In the genomic region with DNA sequence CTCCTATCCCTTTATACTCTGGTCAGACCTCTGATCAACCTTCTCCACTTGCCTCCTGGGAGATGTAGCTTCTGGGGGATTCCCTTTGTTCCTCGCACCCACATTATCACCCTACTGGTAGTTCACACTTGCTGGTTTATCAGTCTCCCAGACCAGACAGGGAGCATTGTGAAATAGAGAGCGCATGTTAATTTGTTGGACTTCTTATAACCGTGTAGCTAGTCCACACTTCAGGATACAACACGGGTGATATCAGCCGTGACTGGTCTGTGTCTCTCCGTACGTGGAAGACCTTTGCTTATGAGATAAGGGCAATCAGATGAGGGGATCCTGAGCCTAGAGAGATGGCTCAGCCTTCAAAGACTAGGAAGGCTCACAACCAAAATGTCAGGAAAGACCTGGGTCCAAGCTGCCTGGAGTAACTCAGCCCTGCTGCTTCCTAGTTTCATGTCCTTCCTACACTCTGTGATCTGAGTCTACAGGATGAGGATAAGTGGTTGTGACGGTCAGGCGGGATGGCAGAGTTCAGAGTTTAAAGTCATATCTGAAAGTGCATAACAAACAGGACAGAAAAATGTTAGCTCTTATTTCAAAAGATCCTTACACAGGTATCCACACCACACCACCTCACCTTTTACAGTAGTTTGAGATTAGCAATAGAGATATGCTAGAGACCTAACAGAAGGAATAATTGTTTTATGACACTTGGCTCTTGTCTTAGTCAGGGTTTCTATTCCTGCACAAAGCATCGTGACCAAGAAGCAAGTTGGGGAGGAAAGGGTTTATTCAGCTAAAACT, we compare ENCODE assay signal across 12 mouse cellular contexts.
"Had no signal": no experiment of that assay in that cellular context is flagged by ENCODE, and none has a peak within 500 bp of the region (broad histone marks: within the 10 kb centered on the region; RNA-seq: fewer than 3 reads in every experiment).

No protein-coding gene starts in this region.

- H3K9me3 ChIP-seq: hindbrain, embryonic 15.5 days; limb, embryonic 12.5 days; midbrain, embryonic 15.5 days; neural tube, embryonic 13.5 days had no signal

- ATAC-seq: lung, postnatal 0 days; midbrain, embryonic 15.5 days had no signal

- H3K4me3 ChIP-seq: hindbrain, embryonic 15.5 days; limb, embryonic 12.5 days; midbrain, embryonic 15.5 days; neural tube, embryonic 13.5 days had no signal

- H3K36me3 ChIP-seq: hindbrain, embryonic 15.5 days; limb, embryonic 12.5 days; midbrain, embryonic 15.5 days had no signal

- H3K9ac ChIP-seq: hindbrain, embryonic 15.5 days; limb, embryonic 12.5 days; midbrain, embryonic 15.5 days; neural tube, embryonic 13.5 days had no signal

- H3K27me3 ChIP-seq: hindbrain, embryonic 15.5 days; midbrain, embryonic 15.5 days; neural tube, embryonic 13.5 days had no signal

- DNase-seq: kidney, adult 8-10 months; kidney, postnatal 25 days; layer of hippocampus, adult 9-11 months; lung, postnatal 36 days; retina, postnatal 1 day; thymus, postnatal 14 days had no signal

- H3K27ac ChIP-seq: hindbrain, embryonic 15.5 days; limb, embryonic 12.5 days; midbrain, embryonic 15.5 days; neural tube, embryonic 13.5 days had no signal

- H3K4me2 ChIP-seq: hindbrain, embryonic 15.5 days; limb, embryonic 12.5 days; midbrain, embryonic 11.5 days; midbrain, embryonic 15.5 days; neural tube, embryonic 13.5 days had no signal

- H3K4me1 ChIP-seq: hindbrain, embryonic 15.5 days; midbrain, embryonic 15.5 days; neural tube, embryonic 13.5 days had no signal
